Mouse (Mus musculus): ENCODE results near the gene Prkcb. TPM values are rescaled to one million over a fixed set of nuclear protein-coding genes. Genes with fewer than 3 reads are reported as not detected.

Gene Prkcb
- total and polyA plus RNA-seq, 3 experiments: 3.6 to 4.5 (median 3.8) TPM

- Histone ChIP-seq H3K27me3 (ENCODE audit: control insufficient read depth, insufficient read depth, low read length) (peaks cover 2% of the 10 kb centered on the region; the same call in 1 of the 2 replicates), H3K4me3 (no peak overlapping the region), H3K79me2 (replicated peaks; ENCODE audit: control insufficient read depth, insufficient read depth, low read length) (no peaks in the 10 kb centered on the region), H3K9ac (ENCODE audit: low read depth, low read length) (no peak overlapping the region), H3K4me1 (ENCODE audit: control insufficient read depth, insufficient read depth, low read length) (no peaks in the 10 kb centered on the region), H3K27ac (no peak overlapping the region), H3K36me3 (ENCODE audit: control insufficient read depth, insufficient read depth, low read length) (no peaks in the 10 kb centered on the region)
- 76% methylated on average over 7 of the region's 7 CpGs for WGBS
- TF ChIP-seq POLR2A (IDR thresholded peaks at IDR 0.05; ENCODE audit: insufficient read depth, low read depth, low read length): no peak
- TF ChIP-seq CTCF (IDR thresholded peaks at IDR 0.05): no peak
- no peak for TF ChIP-seq EP300 (IDR thresholded peaks at IDR 0.05; ENCODE audit: insufficient read depth, low read depth, low read length)
- intact Hi-C loops (cut with DNase I): no loop called here
- no peak for DNase-seq
Measured at GRCm38 (mm10) chr7:122294111-122294510, 5.6 kb downstream of the Prkcb start.

GRCm38 (mm10) chr7:122295363-122295762 is 6.8 kb downstream of the Prkcb start:
- Histone ChIP-seq H3K36me3 (ENCODE audit: control insufficient read depth, insufficient read depth, low read length) (no peaks in the 10 kb centered on the region), H3K27ac (no peak overlapping the region), H3K9ac (ENCODE audit: low read depth, low read length) (no peak overlapping the region), H3K4me3 (no peak overlapping the region), H3K27me3 (ENCODE audit: control insufficient read depth, insufficient read depth, low read length) (no peaks in the 10 kb centered on the region; the same call in 1 of the 2 replicates), H3K4me1 (ENCODE audit: control insufficient read depth, insufficient read depth, low read length) (no peaks in the 10 kb centered on the region), H3K79me2 (replicated peaks; ENCODE audit: control insufficient read depth, insufficient read depth, low read length) (no peaks in the 10 kb centered on the region)
- intact Hi-C loops (cut with DNase I): no loop called here
- no peak for TF ChIP-seq EP300 (IDR thresholded peaks at IDR 0.05; ENCODE audit: insufficient read depth, low read depth, low read length)
- no peak for TF ChIP-seq CTCF (IDR thresholded peaks at IDR 0.05)
- DNase-seq: no peak
- 50% methylated on average over 4 of the region's 4 CpGs for WGBS

- no peak for TF ChIP-seq EP300 (IDR thresholded peaks at IDR 0.05; ENCODE audit: insufficient read depth, low read depth, low read length)
- TF ChIP-seq CTCF (IDR thresholded peaks at IDR 0.05): no peak
- TF ChIP-seq POLR2A (IDR thresholded peaks at IDR 0.05; ENCODE audit: insufficient read depth, low read depth, low read length): no peak
- intact Hi-C loops (cut with DNase I): no loop called here
- Histone ChIP-seq H3K4me3 (no peak overlapping the region), H3K9ac (ENCODE audit: low read depth, low read length) (no peak overlapping the region), H3K27ac (no peak overlapping the region), H3K4me1 (ENCODE audit: control insufficient read depth, insufficient read depth, low read length) (no peaks in the 10 kb centered on the region), H3K27me3 (ENCODE audit: control insufficient read depth, insufficient read depth, low read length) (no peaks in the 10 kb centered on the region), H3K79me2 (replicated peaks; ENCODE audit: control insufficient read depth, insufficient read depth, low read length) (no peaks in the 10 kb centered on the region), H3K36me3 (ENCODE audit: control insufficient read depth, insufficient read depth, low read length) (no peaks in the 10 kb centered on the region)
- 38% methylated on average over 1 of the region's 1 CpGs for WGBS
- DNase-seq: no peak
Measured at GRCm38 (mm10) chr7:122296331-122296730, 7.8 kb downstream of the Prkcb start.

GRCm38 (mm10) chr7:122296805-122297204 is 8.3 kb downstream of the Prkcb start:
- DNase-seq: no peak
- H3K27ac ChIP-seq: no peak overlapping the region
- WGBS: 78% methylated on average over 3 of the region's 3 CpGs

GRCm38 (mm10) chr7:122297627-122298026 is 9.1 kb downstream of the Prkcb start:
- Histone ChIP-seq H3K4me3 (no peak overlapping the region), H3K79me2 (replicated peaks; ENCODE audit: control insufficient read depth, insufficient read depth, low read length) (no peaks in the 10 kb centered on the region), H3K27me3 (ENCODE audit: control insufficient read depth, insufficient read depth, low read length) (no peaks in the 10 kb centered on the region), H3K36me3 (ENCODE audit: control insufficient read depth, insufficient read depth, low read length) (no peaks in the 10 kb centered on the region), H3K27ac (no peak overlapping the region), H3K4me1 (ENCODE audit: control insufficient read depth, insufficient read depth, low read length) (no peaks in the 10 kb centered on the region), H3K9ac (ENCODE audit: low read depth, low read length) (no peak overlapping the region)
- intact Hi-C loops (cut with DNase I): no loop called here
- DNase-seq: no peak
- WGBS: 29% methylated on average over 3 of the region's 3 CpGs
- TF ChIP-seq EP300 (IDR thresholded peaks at IDR 0.05; ENCODE audit: insufficient read depth, low read depth, low read length): no peak
- no peak for TF ChIP-seq CTCF (IDR thresholded peaks at IDR 0.05)
- TF ChIP-seq POLR2A (IDR thresholded peaks at IDR 0.05; ENCODE audit: insufficient read depth, low read depth, low read length): no peak

More at GRCm38 (mm10) chr7:122296805-122297204, 8.3 kb downstream of the Prkcb start:
- Histone ChIP-seq H3K36me3 (ENCODE audit: control insufficient read depth, insufficient read depth, low read length) (no peaks in the 10 kb centered on the region), H3K4me3 (no peak overlapping the region), H3K27me3 (ENCODE audit: control insufficient read depth, insufficient read depth, low read length) (no peaks in the 10 kb centered on the region), H3K79me2 (replicated peaks; ENCODE audit: control insufficient read depth, insufficient read depth, low read length) (no peaks in the 10 kb centered on the region), H3K4me1 (ENCODE audit: control insufficient read depth, insufficient read depth, low read length) (no peaks in the 10 kb centered on the region), H3K9ac (ENCODE audit: low read depth, low read length) (no peak overlapping the region)
- TF ChIP-seq CTCF (IDR thresholded peaks at IDR 0.05) (no peak), POLR2A (IDR thresholded peaks at IDR 0.05; ENCODE audit: insufficient read depth, low read depth, low read length) (no peak), EP300 (IDR thresholded peaks at IDR 0.05; ENCODE audit: insufficient read depth, low read depth, low read length) (no peak)
- intact Hi-C loops (cut with DNase I): no loop called here

GRCm38 (mm10) chr7:122298715-122299114 is 10.2 kb downstream of the Prkcb start:
- TF ChIP-seq EP300 (IDR thresholded peaks at IDR 0.05; ENCODE audit: insufficient read depth, low read depth, low read length) (no peak), POLR2A (IDR thresholded peaks at IDR 0.05; ENCODE audit: insufficient read depth, low read depth, low read length) (no peak), CTCF (IDR thresholded peaks at IDR 0.05) (no peak)
- 82% methylated on average over 2 of the region's 2 CpGs for WGBS
- no peak for DNase-seq
- Histone ChIP-seq H3K4me1 (ENCODE audit: control insufficient read depth, insufficient read depth, low read length) (no peaks in the 10 kb centered on the region), H3K36me3 (ENCODE audit: control insufficient read depth, insufficient read depth, low read length) (no peaks in the 10 kb centered on the region), H3K4me3 (no peak overlapping the region), H3K27ac (no peak overlapping the region), H3K79me2 (replicated peaks; ENCODE audit: control insufficient read depth, insufficient read depth, low read length) (no peaks in the 10 kb centered on the region), H3K9ac (ENCODE audit: low read depth, low read length) (no peak overlapping the region), H3K27me3 (ENCODE audit: control insufficient read depth, insufficient read depth, low read length) (no peaks in the 10 kb centered on the region)
- intact Hi-C loops (cut with DNase I): no loop called here

All from heart, adult 2 months (tissue).